Mouse (Mus musculus): Measurements from ENCODE around the gene Dhrs2. TPM values are rescaled to one million over a fixed set of nuclear protein-coding genes. Genes with fewer than 3 reads are reported as not detected.

Dhrs2 gene
- polyA plus RNA-seq, 1 experiment, result not detected

- peak overlapping the region; percentile 72 for H3K4me3 ChIP-seq (replicated peaks; ENCODE audit: control insufficient read depth, low read depth, low read length)
- 12% methylated on average over 14 of the region's 14 CpGs for WGBS
- no peak for TF ChIP-seq CTCF (IDR thresholded peaks at IDR 0.05; ENCODE audit: control insufficient read depth, insufficient read depth, low read length)
- no peak for TF ChIP-seq POLR2A (IDR thresholded peaks at IDR 0.05; ENCODE audit: borderline replicate concordance, control insufficient read depth, low read depth, low read length)
Observed at GRCm38 (mm10) chr14:55193876-55194635, 27.8 kb upstream of the Dhrs2 start.

GRCm38 (mm10) chr14:55194786-55195185 is 27.0 kb upstream of the Dhrs2 start:
- WGBS, result 47% methylated on average over 6 of the region's 6 CpGs
- Histone ChIP-seq H3K4me1 (ENCODE audit: control insufficient read depth, insufficient read depth, low read length) (no peaks in the 10 kb centered on the region; the same call in 1 of the 2 replicates), H3K27ac (ENCODE audit: control insufficient read depth, insufficient read depth, low read depth, low read length, poor library complexity) (no peak overlapping the region), H3K4me3 (replicated peaks; ENCODE audit: control insufficient read depth, low read depth, low read length) (no peak overlapping the region)
- TF ChIP-seq CTCF (IDR thresholded peaks at IDR 0.05; ENCODE audit: control insufficient read depth, insufficient read depth, low read length), result no peak
- no peak for TF ChIP-seq POLR2A (IDR thresholded peaks at IDR 0.05; ENCODE audit: borderline replicate concordance, control insufficient read depth, low read depth, low read length)

More at GRCm38 (mm10) chr14:55193876-55194635, 27.8 kb upstream of the Dhrs2 start:
- no peaks in the 10 kb centered on the region; the same call in 1 of the 2 replicates for H3K4me1 ChIP-seq (ENCODE audit: control insufficient read depth, insufficient read depth, low read length)
- peak overlapping the region; percentile 26; the same call in 1 of the 2 replicates for H3K27ac ChIP-seq (ENCODE audit: control insufficient read depth, insufficient read depth, low read depth, low read length, poor library complexity)

GRCm38 (mm10) chr14:55197121-55197520 is 24.7 kb upstream of the Dhrs2 start:
- 5% methylated on average over 2 of the region's 2 CpGs for WGBS

GRCm38 (mm10) chr14:55198187-55198586 is 23.6 kb upstream of the Dhrs2 start:
- H3K4me3 ChIP-seq (replicated peaks; ENCODE audit: control insufficient read depth, low read depth, low read length), result no peak overlapping the region
- WGBS, result 53% methylated on average over 2 of the region's 2 CpGs
- no peak for TF ChIP-seq POLR2A (IDR thresholded peaks at IDR 0.05; ENCODE audit: borderline replicate concordance, control insufficient read depth, low read depth, low read length)
- TF ChIP-seq CTCF (IDR thresholded peaks at IDR 0.05; ENCODE audit: control insufficient read depth, insufficient read depth, low read length), result no peak
- no peak overlapping the region for H3K27ac ChIP-seq (ENCODE audit: control insufficient read depth, insufficient read depth, low read depth, low read length, poor library complexity)
- no peaks in the 10 kb centered on the region; the same call in 1 of the 2 replicates for H3K4me1 ChIP-seq (ENCODE audit: control insufficient read depth, insufficient read depth, low read length)

More at GRCm38 (mm10) chr14:55197121-55197520, 24.7 kb upstream of the Dhrs2 start:
- Histone ChIP-seq H3K4me3 (replicated peaks; ENCODE audit: control insufficient read depth, low read depth, low read length) (no peak overlapping the region), H3K27ac (ENCODE audit: control insufficient read depth, insufficient read depth, low read depth, low read length, poor library complexity) (no peak overlapping the region), H3K4me1 (ENCODE audit: control insufficient read depth, insufficient read depth, low read length) (no peaks in the 10 kb centered on the region; the same call in 1 of the 2 replicates)
- no peak for TF ChIP-seq CTCF (IDR thresholded peaks at IDR 0.05; ENCODE audit: control insufficient read depth, insufficient read depth, low read length)
- TF ChIP-seq POLR2A (IDR thresholded peaks at IDR 0.05; ENCODE audit: borderline replicate concordance, control insufficient read depth, low read depth, low read length), result no peak

- TF ChIP-seq POLR2A (IDR thresholded peaks at IDR 0.05; ENCODE audit: borderline replicate concordance, control insufficient read depth, low read depth, low read length) (no peak), CTCF (IDR thresholded peaks at IDR 0.05; ENCODE audit: control insufficient read depth, insufficient read depth, low read length) (no peak)
- Histone ChIP-seq H3K4me3 (replicated peaks; ENCODE audit: control insufficient read depth, low read depth, low read length) (no peak overlapping the region), H3K4me1 (ENCODE audit: control insufficient read depth, insufficient read depth, low read length) (no peaks in the 10 kb centered on the region), H3K27ac (ENCODE audit: control insufficient read depth, insufficient read depth, low read depth, low read length, poor library complexity) (no peak overlapping the region)
- WGBS, result 76% methylated on average over 3 of the region's 3 CpGs
Observed at GRCm38 (mm10) chr14:55204544-55204943, 17.3 kb upstream of the Dhrs2 start.

GRCm38 (mm10) chr14:55205045-55205750 is 16.6 kb upstream of the Dhrs2 start:
- no peak for TF ChIP-seq CTCF (IDR thresholded peaks at IDR 0.05; ENCODE audit: control insufficient read depth, insufficient read depth, low read length)
- H3K4me1 ChIP-seq (ENCODE audit: control insufficient read depth, insufficient read depth, low read length), result no peaks in the 10 kb centered on the region

GRCm38 (mm10) chr14:55208306-55208705 is 13.5 kb upstream of the Dhrs2 start:
- TF ChIP-seq CTCF (IDR thresholded peaks at IDR 0.05; ENCODE audit: control insufficient read depth, insufficient read depth, low read length) (no peak), POLR2A (IDR thresholded peaks at IDR 0.05; ENCODE audit: borderline replicate concordance, control insufficient read depth, low read depth, low read length) (no peak)
- WGBS, result 80% methylated on average over 2 of the region's 2 CpGs
- no peak overlapping the region for H3K27ac ChIP-seq (ENCODE audit: control insufficient read depth, insufficient read depth, low read depth, low read length, poor library complexity)
- no peak overlapping the region for H3K4me3 ChIP-seq (replicated peaks; ENCODE audit: control insufficient read depth, low read depth, low read length)
- no peaks in the 10 kb centered on the region for H3K4me1 ChIP-seq (ENCODE audit: control insufficient read depth, insufficient read depth, low read length)

More at GRCm38 (mm10) chr14:55205045-55205750, 16.6 kb upstream of the Dhrs2 start:
- Histone ChIP-seq H3K4me3 (replicated peaks; ENCODE audit: control insufficient read depth, low read depth, low read length) (no peak overlapping the region), H3K27ac (ENCODE audit: control insufficient read depth, insufficient read depth, low read depth, low read length, poor library complexity) (no peak overlapping the region)
- WGBS, result 38% methylated on average over 3 of the region's 3 CpGs

GRCm38 (mm10) chr14:55213621-55214020 is 8.2 kb upstream of the Dhrs2 start:
- TF ChIP-seq CTCF (IDR thresholded peaks at IDR 0.05; ENCODE audit: control insufficient read depth, insufficient read depth, low read length), result no peak
- TF ChIP-seq POLR2A (IDR thresholded peaks at IDR 0.05; ENCODE audit: borderline replicate concordance, control insufficient read depth, low read depth, low read length), result no peak
- Histone ChIP-seq H3K27ac (ENCODE audit: control insufficient read depth, insufficient read depth, low read depth, low read length, poor library complexity) (no peak overlapping the region), H3K4me3 (replicated peaks; ENCODE audit: control insufficient read depth, low read depth, low read length) (no peak overlapping the region), H3K4me1 (ENCODE audit: control insufficient read depth, insufficient read depth, low read length) (no peaks in the 10 kb centered on the region)
- WGBS, result 79% methylated on average over 3 of the region's 3 CpGs

All from bone marrow, adult 2 months (tissue).